Mouse (Mus musculus) large intestine, adult 2 months (tissue): ENCODE results near the gene Wnt4. TPM values are rescaled to one million over a fixed set of nuclear protein-coding genes. Genes with fewer than 3 reads are reported as not detected.
A peak's percentile ranks its signal among the peaks of the same experiment; 100 is the strongest.

Source experiments
- DNase-seq: peaks from one replicate; pipeline ENCODE4 v3.0.0-alpha.2; 2012; ENCODE audit warnings: low read depth, low spot score
- WGBS: fragments of 180-500 bp; shearing (Covaris S2); methylation state at CpG from one replicate; pipeline ENCODE4 v1.1.7; 2018; 5-methylcytosine and 5-hydroxymethylcytosine counted together
- polyA plus RNA-seq: library from polyadenylated mRNA; depleted of rRNA; stranded (reverse); fragments of >200 nt; gene quantifications from 2 replicates; pipeline ENCODE4 v1.2.3, GENCODE M21; 2012; rRNA removed

The Wnt4 gene
- polyA plus RNA-seq: 3.4 and 3.5 TPM in 2 replicates

- WGBS: 6% methylated on average over 43 of the region's 45 CpGs
- no peak for DNase-seq
Measured at GRCm38 (mm10) chr4:137277166-137277513, at the start of gene Wnt4. Gene Wnt4 (plus strand): TSS chr4:137277489.

DNA sequence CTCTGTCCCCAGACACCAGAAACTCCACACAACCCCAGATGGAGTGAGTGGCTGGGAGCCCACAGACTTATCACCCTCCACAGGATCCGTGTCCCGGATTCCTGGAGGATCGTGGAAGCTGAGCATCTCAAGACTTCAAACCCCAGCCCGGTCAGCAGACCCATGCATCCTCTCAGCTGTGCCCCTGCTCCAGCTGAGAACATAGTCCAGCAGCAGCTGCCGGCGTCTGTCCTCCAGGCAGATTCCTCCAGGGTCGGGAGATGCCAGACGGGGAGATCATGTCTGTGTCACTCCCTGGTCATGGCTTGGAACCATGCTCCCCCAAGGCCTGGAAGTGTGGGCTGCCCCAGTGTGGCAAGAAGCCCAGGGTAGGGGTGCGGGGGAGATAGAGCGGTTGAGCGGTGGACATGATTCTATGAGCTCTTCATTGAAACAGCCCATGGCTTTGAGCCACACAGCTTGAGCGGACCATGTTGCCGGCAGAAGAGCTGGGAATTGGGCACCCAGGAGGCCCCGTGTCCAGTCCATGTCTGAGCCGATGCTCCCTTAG is 48.6 kb upstream of the Wnt4 start:
- DNase-seq: no peak

GRCm38 (mm10) chr4:137231494-137232470 is 45.5 kb upstream of the Wnt4 start:
- WGBS: 38% methylated on average over 16 of the region's 16 CpGs
- DNase-seq: peak; percentile 22

More for the DNA sequence above, 48.6 kb upstream of the Wnt4 start:
- WGBS: 76% methylated on average over 15 of the region's 15 CpGs

GRCm38 (mm10) chr4:137233632-137234031 is 43.7 kb upstream of the Wnt4 start:
- no peak for DNase-seq
- WGBS: 75% methylated on average over 5 of the region's 5 CpGs

GRCm38 (mm10) chr4:137234444-137234843 is 42.8 kb upstream of the Wnt4 start:
- 95% methylated on average over 2 of the region's 2 CpGs for WGBS
- DNase-seq: no peak

DNA sequence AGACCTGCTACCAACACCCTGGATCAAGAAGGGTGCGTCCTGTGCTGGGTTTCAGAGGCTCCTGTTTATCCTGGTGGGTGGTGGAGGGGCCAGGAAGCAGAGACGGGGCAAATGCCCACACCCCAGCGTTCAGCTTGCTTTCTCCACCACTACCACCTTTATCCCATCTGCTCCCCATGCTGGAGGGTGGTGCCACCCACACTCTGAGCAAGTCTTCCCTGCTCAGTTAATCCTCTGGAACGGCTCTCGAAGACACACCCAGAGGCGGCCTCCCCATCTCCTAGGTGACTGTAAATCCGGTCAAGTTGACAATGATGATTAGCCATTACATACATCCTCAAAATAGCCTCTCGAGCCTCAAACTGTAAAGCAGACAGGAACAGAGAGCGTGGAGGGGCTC is 41.9 kb upstream of the Wnt4 start:
- 47% methylated on average over 9 of the region's 9 CpGs for WGBS
- DNase-seq: no peak

- no peak for DNase-seq
- 54% methylated on average over 9 of the region's 9 CpGs for WGBS
Measured at GRCm38 (mm10) chr4:137244883-137245282, 32.4 kb upstream of the Wnt4 start.

- 31% methylated on average over 5 of the region's 5 CpGs for WGBS
- no peak for DNase-seq
Measured at GRCm38 (mm10) chr4:137250333-137250732, 27.0 kb upstream of the Wnt4 start.

- DNase-seq: no peak
- 42% methylated on average over 5 of the region's 5 CpGs for WGBS
Measured at GRCm38 (mm10) chr4:137250849-137251248, 26.4 kb upstream of the Wnt4 start.

- WGBS: 68% methylated on average over 11 of the region's 11 CpGs
- no peak for DNase-seq
Measured at GRCm38 (mm10) chr4:137253601-137254000, 23.7 kb upstream of the Wnt4 start.

- DNase-seq: no peak
- 74% methylated on average over 17 of the region's 17 CpGs for WGBS
Measured at GRCm38 (mm10) chr4:137254206-137254976, 22.9 kb upstream of the Wnt4 start.

DNA sequence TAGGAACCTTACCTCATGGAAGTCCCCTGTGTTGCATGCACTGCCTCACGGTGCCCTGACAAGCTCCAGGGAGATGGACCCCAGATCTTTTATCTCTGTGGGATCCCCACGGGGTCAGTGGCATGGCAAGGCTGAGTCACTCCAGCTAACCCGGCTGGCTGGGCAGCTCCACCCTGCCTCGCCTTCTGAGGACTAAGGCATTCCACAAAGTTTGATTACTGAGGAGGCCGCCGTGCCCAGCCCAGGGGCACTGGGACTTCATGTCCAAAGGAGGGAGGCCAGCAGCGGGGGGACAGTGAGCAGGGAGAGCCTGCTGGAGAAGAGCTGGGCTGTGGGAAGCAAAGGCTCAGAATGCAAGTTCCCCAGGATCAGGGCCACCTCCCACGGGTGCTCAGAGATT is 21.7 kb upstream of the Wnt4 start:
- no peak for DNase-seq

DNA sequence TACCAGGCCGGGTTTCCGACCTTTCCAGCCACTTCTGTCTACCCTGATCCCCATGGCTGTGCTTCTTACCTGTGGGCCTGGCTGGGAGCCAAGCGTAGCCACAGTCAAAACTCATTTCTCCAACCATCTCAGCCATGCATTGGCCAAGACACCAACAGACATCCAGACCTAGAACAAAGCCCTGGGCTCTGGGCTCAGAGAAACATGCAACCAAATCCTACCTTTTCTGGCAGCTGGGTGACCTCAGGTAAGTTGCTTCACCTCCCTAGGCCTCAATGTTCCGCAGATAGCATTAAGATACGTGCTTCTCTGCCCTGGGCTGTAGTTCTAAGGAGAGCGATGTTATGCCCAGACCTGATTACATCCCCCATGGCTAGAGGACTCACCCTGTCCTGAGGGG is 15.5 kb upstream of the Wnt4 start:
- 84% methylated on average over 6 of the region's 6 CpGs for WGBS
- DNase-seq: no peak

More for the DNA sequence above, 21.7 kb upstream of the Wnt4 start:
- WGBS: 33% methylated on average over 8 of the region's 8 CpGs

DNA sequence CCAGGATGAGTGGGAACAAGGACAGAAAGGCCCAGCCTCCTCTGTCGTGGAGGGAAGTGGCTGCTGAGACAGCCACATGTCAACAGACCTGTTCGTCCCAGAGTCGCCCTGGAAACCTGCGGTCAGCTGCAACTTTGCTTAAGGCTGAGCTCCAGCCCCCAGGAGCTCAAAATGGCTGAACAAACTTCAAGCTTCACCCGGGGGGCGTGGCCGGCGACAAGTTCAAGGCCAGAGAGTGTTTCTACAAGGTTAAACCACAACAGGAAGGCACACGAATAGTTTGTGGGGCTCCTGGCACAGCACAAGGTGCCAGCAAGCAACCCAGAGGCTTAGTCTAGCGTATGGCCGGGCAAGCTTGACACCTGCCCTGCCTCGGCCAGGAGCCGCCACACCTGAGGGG is 13.2 kb upstream of the Wnt4 start:
- DNase-seq: no peak

GRCm38 (mm10) chr4:137265116-137265515 is 12.2 kb upstream of the Wnt4 start:
- DNase-seq: no peak
- WGBS: 83% methylated on average over 5 of the region's 5 CpGs

More for the DNA sequence above, 13.2 kb upstream of the Wnt4 start:
- 66% methylated on average over 13 of the region's 13 CpGs for WGBS

DNA sequence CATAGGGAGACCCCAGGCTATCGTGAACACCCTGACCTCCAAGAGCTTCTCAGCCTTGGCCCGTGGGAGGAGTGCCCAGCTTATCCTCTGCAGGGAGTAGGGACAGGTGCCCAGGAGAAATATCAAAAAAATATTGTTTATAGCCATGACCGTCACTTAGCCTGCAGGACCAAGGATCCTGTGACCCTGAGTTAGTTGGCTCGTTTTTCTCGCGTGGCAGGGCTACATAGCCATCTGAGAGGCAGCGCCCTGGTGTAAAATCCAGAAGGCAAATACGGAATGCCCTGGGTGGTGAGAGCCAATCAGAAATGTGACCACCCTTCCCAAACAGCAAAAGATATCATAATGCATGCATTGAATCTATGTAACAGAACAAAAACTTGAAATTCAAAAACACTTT is 8.7 kb upstream of the Wnt4 start:
- DNase-seq: no peak
- WGBS: 55% methylated on average over 8 of the region's 8 CpGs

DNA sequence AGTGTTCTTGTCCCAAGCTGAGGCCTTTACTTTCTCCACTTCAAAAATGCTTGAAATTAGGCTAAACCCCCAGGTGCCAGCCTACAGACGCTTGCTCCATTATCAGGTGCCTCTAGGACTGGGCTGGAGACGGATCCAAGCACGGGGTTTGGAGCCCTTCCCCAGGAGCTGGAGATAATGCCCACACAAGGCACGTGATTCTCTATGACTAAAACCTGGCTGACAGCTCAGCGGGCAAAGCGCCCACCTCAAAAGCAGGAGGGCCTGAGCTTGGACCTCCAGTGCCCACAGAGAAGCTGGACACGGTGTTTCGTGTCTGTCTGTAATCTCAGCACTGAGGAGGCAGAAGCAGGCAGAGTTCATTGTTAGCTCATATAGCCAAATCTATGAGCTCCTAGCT is 5.4 kb upstream of the Wnt4 start:
- 85% methylated on average over 8 of the region's 8 CpGs for WGBS
- DNase-seq: no peak

GRCm38 (mm10) chr4:137274304-137274703 is 3.0 kb upstream of the Wnt4 start:
- WGBS: 15% methylated on average over 6 of the region's 6 CpGs

DNA sequence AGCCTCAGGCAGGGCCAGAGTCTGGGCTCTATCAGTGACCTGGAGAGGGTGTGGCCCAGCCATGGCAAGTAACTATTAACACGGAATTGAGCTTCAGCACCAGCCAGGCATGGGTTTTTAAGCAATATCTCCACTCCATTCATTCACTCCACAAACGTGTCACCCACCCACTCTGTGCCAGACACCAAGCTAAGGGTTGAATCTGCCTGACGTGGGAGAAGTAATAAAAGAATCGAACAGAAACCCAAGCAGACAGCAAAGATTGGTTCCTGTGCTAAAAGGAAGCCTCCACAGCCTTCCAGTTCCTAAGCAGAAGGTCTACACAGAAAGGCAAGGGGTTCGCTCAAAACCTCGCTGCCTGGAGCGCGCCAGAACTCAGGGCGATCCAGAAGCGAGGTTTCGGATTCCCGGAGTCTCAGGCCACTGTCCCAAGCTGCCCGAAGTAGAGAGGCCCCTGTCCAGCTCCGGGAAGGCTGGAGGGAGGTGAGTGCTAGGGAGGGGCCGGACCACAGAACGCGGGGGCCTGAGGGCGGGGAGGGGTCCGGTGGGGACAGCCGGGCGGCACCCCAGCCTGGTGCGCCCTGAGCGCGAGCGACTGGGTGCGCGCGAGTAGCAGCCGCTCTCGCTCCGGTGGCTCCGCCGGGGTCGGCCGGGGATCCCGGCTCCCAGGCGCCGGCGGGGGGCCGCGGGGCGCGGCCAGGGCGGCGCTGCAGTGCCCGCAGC is 685 bp upstream of the Wnt4 start:
- 3% methylated on average over 46 of the region's 46 CpGs for WGBS
- no peak for DNase-seq

More at GRCm38 (mm10) chr4:137274304-137274703, 3.0 kb upstream of the Wnt4 start:
- no peak for DNase-seq
